Mouse (Mus musculus) G1E (cell line): ENCODE measurements around the gene 2810408A11Rik.

ENCODE experiments used
- CTCF ChIP-seq: IDR thresholded peaks from 2 replicates; pipeline ENCODE4 v1.5.1; 2012; ENCODE audit warnings: low read depth, low read length, inconsistent platforms, mixed read lengths
- GATA1 ChIP-seq: IDR thresholded peaks from 2 replicates; pipeline ENCODE4 v1.6.1; 2012; ENCODE audit warnings: borderline replicate concordance, low read length, inconsistent platforms, mixed read lengths
- GATA2 ChIP-seq: IDR thresholded peaks from 2 replicates; pipeline ENCODE4 v1.6.1; 2012; ENCODE audit warnings: low read depth, low read length, inconsistent platforms, borderline replicate concordance
- POLR2AphosphoS5 ChIP-seq: IDR thresholded peaks from 2 replicates; pipeline ENCODE4 v1.6.1; 2012; ENCODE audit warnings: low read depth, low read length, inconsistent platforms; ENCODE audit not compliant: insufficient replicate concordance

GRCm38 (mm10) chr11:69870289-69871069 is 30.3 kb downstream of the 2810408A11Rik start:
- no peak for TF ChIP-seq CTCF
- no peak for TF ChIP-seq POLR2AphosphoS5
- no peak for TF ChIP-seq GATA1
- TF ChIP-seq GATA2 = no peak
